Mouse (Mus musculus) heart, postnatal 0 days (tissue): ENCODE measurements around the gene Nup214. TPM values are rescaled to one million over a fixed set of nuclear protein-coding genes. Genes with fewer than 3 reads are reported as not detected.

Experiments
- ATAC-seq: fragments of 200-750 bp; cut with Nextera tagmentation; 2 replicates; pipeline ENCODE4 v1.8.0; 2017; ENCODE audit warnings: low read depth, moderate number of reproducible peaks, moderate library complexity; ENCODE audit not compliant: insufficient read depth
- DNase-seq: peaks from one replicate; pipeline ENCODE4 v3.0.0-alpha.2; 2016; ENCODE audit warnings: low spot score
- H3K27ac ChIP-seq: fragments of 300-500 bp; sonication (generic); 2 replicates; pipeline ENCODE4 v1.5.1; 2014; ENCODE audit warnings: low read depth, mild to moderate bottlenecking
- H3K27me3 ChIP-seq: fragments of 300-500 bp; sonication (generic); 2 replicates; pipeline ENCODE4 v1.6.1; 2014; ENCODE audit warnings: low read length, mixed read lengths; ENCODE audit not compliant: control insufficient read depth, insufficient read depth
- H3K36me3 ChIP-seq: fragments of 300-500 bp; sonication (generic); replicated peaks from 2 replicates; pipeline ENCODE4 v1.6.1; 2014; ENCODE audit warnings: low read length, mixed read lengths; ENCODE audit not compliant: control insufficient read depth, insufficient read depth
- H3K4me1 ChIP-seq: fragments of 300-500 bp; sonication (generic); 2 replicates; pipeline ENCODE4 v1.6.1; 2014; ENCODE audit warnings: antibody characterized with exemption; ENCODE audit not compliant: control insufficient read depth, insufficient read depth
- H3K4me2 ChIP-seq: fragments of 300-500 bp; sonication (generic); 2 replicates; pipeline ENCODE4 v1.6.1; 2014; ENCODE audit warnings: low read depth, mild to moderate bottlenecking, low read length, moderate library complexity
- H3K4me3 ChIP-seq: fragments of 300-500 bp; sonication (generic); 2 replicates; pipeline ENCODE4 v1.5.1; 2014; ENCODE audit warnings: low read depth, low read length
- H3K9ac ChIP-seq: fragments of 300-500 bp; sonication (generic); replicated peaks from 2 replicates; pipeline ENCODE4 v1.6.1; 2014; ENCODE audit warnings: low read depth, low read length, mixed read lengths
- H3K9me3 ChIP-seq: fragments of 300-500 bp; sonication (generic); replicated peaks from 2 replicates; pipeline ENCODE4 v1.6.1; 2016; ENCODE audit warnings: low read length; ENCODE audit not compliant: control insufficient read depth
- CTCF ChIP-seq: IDR thresholded peaks from 2 replicates; pipeline ENCODE4 v1.5.1; 2016; ENCODE audit warnings: antibody characterized with exemption, control low read depth, low read depth
- EP300 ChIP-seq: IDR thresholded peaks from 2 replicates; pipeline ENCODE4 v1.6.1; 2016; ENCODE audit warnings: antibody characterized with exemption, low read depth
- WGBS: fragments of 180-500 bp; shearing (Covaris S2); extraction: QIAGEN DNeasy Blood & Tissue Kit; methylation state at CpG from one replicate; pipeline ENCODE4 v1.1.7; 2014; 5-methylcytosine and 5-hydroxymethylcytosine counted together
- polyA plus RNA-seq: library from polyadenylated mRNA; unstranded; fragments of >200 nt; fragmentation: Nextera tagmentation; extraction: Ambion mirVana; gene quantifications from 2 replicates; pipeline ENCODE4 v1.2.1, GENCODE M21; 2015
- total RNA-seq: library from RNA; depleted of rRNA; stranded (reverse); fragments of >200 nt; gene quantifications from 2 replicates; pipeline ENCODE4 v1.2.3, GENCODE M21; 2014; ENCODE audit warnings: low replicate concordance

The Nup214 gene
- total and polyA plus RNA-seq, 2 experiments from 2014 or later: 17.3 to 35.7 TPM

GRCm38 (mm10) chr2:32041087-32041486 is 66.9 kb downstream of the Nup214 start:
- no peaks in the 10 kb centered on the region for H3K9me3 ChIP-seq
- no peak overlapping the region for H3K4me2 ChIP-seq
- no peaks in the 10 kb centered on the region for H3K27me3 ChIP-seq
- DNase-seq (no peak), ATAC-seq (no peak)
- H3K36me3 ChIP-seq: peaks cover 53% of the 10 kb centered on the region
- no peak overlapping the region for H3K4me3 ChIP-seq
- H3K9ac ChIP-seq: no peak overlapping the region
- no peak for TF ChIP-seq EP300
- no peak for TF ChIP-seq CTCF
- no peak overlapping the region for H3K27ac ChIP-seq
- H3K4me1 ChIP-seq: peaks cover 26% of the 10 kb centered on the region
- 91% methylated on average over 2 of the region's 2 CpGs for WGBS

- no peak overlapping the region for H3K4me3 ChIP-seq
- peak overlapping the region; percentile 59 for H3K27ac ChIP-seq
- ATAC-seq: no peak
- TF ChIP-seq EP300 (no peak), CTCF (no peak)
- no peaks in the 10 kb centered on the region for H3K27me3 ChIP-seq
- no peaks in the 10 kb centered on the region for H3K9me3 ChIP-seq
- H3K4me1 ChIP-seq: peaks cover 20% of the 10 kb centered on the region
- no peak for DNase-seq
- no peak overlapping the region for H3K4me2 ChIP-seq
- H3K36me3 ChIP-seq: peaks cover 45% of the 10 kb centered on the region
- no peak overlapping the region for H3K9ac ChIP-seq
- 42% methylated on average over 5 of the region's 5 CpGs for WGBS
These were observed 69.6 kb downstream of the Nup214 start for GRCm38 (mm10) chr2:32043836-32044235.

GRCm38 (mm10) chr2:32045375-32045774 is 71.1 kb downstream of the Nup214 start:
- H3K9ac ChIP-seq: no peak overlapping the region
- H3K9me3 ChIP-seq: no peaks in the 10 kb centered on the region
- H3K27me3 ChIP-seq: no peaks in the 10 kb centered on the region
- H3K4me1 ChIP-seq: peaks cover 18% of the 10 kb centered on the region
- peaks cover 44% of the 10 kb centered on the region for H3K36me3 ChIP-seq
- ATAC-seq: no peak
- TF ChIP-seq EP300 (no peak), CTCF (no peak)
- H3K4me2 ChIP-seq: no peak overlapping the region
- DNase-seq: no peak
- H3K27ac ChIP-seq: peak overlapping the region; percentile 66
- no peak overlapping the region for H3K4me3 ChIP-seq
- WGBS: 58% methylated on average over 6 of the region's 6 CpGs

- WGBS: 29% methylated on average over 10 of the region's 10 CpGs
- DNase-seq (no peak), ATAC-seq (peak; percentile 31; the same call in 1 of the 2 replicates)
- Histone ChIP-seq H3K9ac (no peak overlapping the region; the same call in 1 of the 2 replicates), H3K4me1 (peaks cover 18% of the 10 kb centered on the region), H3K9me3 (no peaks in the 10 kb centered on the region), H3K27me3 (no peaks in the 10 kb centered on the region), H3K4me2 (no peak overlapping the region), H3K36me3 (peaks cover 50% of the 10 kb centered on the region), H3K27ac (peak overlapping the region; percentile 66), H3K4me3 (no peak overlapping the region)
- peak; percentile 8; the same call in 1 of the 2 replicates for TF ChIP-seq EP300
- no peak for TF ChIP-seq CTCF
These were observed 71.8 kb downstream of the Nup214 start for GRCm38 (mm10) chr2:32046009-32046408.

GRCm38 (mm10) chr2:32047323-32047722 is 73.1 kb downstream of the Nup214 start:
- TF ChIP-seq EP300: no peak
- no peak overlapping the region for H3K9ac ChIP-seq
- DNase-seq (no peak), ATAC-seq (no peak)
- WGBS: 71% methylated on average over 10 of the region's 10 CpGs
- peaks cover 18% of the 10 kb centered on the region for H3K4me1 ChIP-seq
- H3K4me3 ChIP-seq: no peak overlapping the region
- H3K27me3 ChIP-seq: no peaks in the 10 kb centered on the region
- H3K4me2 ChIP-seq: no peak overlapping the region
- peaks cover 58% of the 10 kb centered on the region for H3K36me3 ChIP-seq
- no peaks in the 10 kb centered on the region for H3K9me3 ChIP-seq
- peak overlapping the region; percentile 57 for H3K27ac ChIP-seq

- no peak overlapping the region for H3K4me2 ChIP-seq
- 72% methylated on average over 8 of the region's 8 CpGs for WGBS
- no peak for TF ChIP-seq EP300
- no peak for TF ChIP-seq CTCF
- peaks cover 38% of the 10 kb centered on the region for H3K36me3 ChIP-seq
- H3K9ac ChIP-seq: no peak overlapping the region
- no peak overlapping the region for H3K4me3 ChIP-seq
- no peaks in the 10 kb centered on the region for H3K27me3 ChIP-seq
- peak overlapping the region; percentile 34; the same call in 1 of the 2 replicates for H3K27ac ChIP-seq
- no peak for DNase-seq
- no peaks in the 10 kb centered on the region for H3K9me3 ChIP-seq
- ATAC-seq: no peak
- H3K4me1 ChIP-seq: peaks cover 14% of the 10 kb centered on the region
These were observed 77.6 kb downstream of the Nup214 start for GRCm38 (mm10) chr2:32051791-32052190.
